Mouse (Mus musculus): Measurements from ENCODE around the gene Nt5c3. TPM values are rescaled to one million over a fixed set of nuclear protein-coding genes. Genes with fewer than 3 reads are reported as not detected.

Gene Nt5c3
- total and polyA plus RNA-seq, 3 experiments: 59.2 to 71.1 TPM; not detected in 1

GRCm38 (mm10) chr6:56969973-56970372 lies 46.2 kb upstream of the Nt5c3 start, which contains the start of gene Vmn1r5:
TSS of gene Vmn1r5 (plus strand) at chr6:56970273.
- H3K27ac ChIP-seq (ENCODE audit: control insufficient read depth, low read depth, low read length): no peak within 1 kb of the TSS
- no peaks in the 10 kb centered on the region for H3K4me1 ChIP-seq (ENCODE audit: control insufficient read depth in 1 of 2, insufficient read depth in 2 of 2, low read length in 2 of 2)
- H3K79me2 ChIP-seq (ENCODE audit: control insufficient read depth, insufficient read depth, low read length, poor library complexity): no peaks in the 10 kb centered on the region
- DNase-seq (ENCODE audit: low read depth, low spot score): no peak
- H3K27me3 ChIP-seq (ENCODE audit: control insufficient read depth in 1 of 2, insufficient read depth in 2 of 2, low read length in 2 of 2): no peaks in the 10 kb centered on the region
- no peaks in the 10 kb centered on the region for H3K36me3 ChIP-seq (ENCODE audit: control insufficient read depth in 1 of 2, insufficient read depth in 2 of 2, low read length in 2 of 2)
- no peak for TF ChIP-seq ZKSCAN1 (IDR thresholded peaks at IDR 0.05; ENCODE audit: low read depth, low read length)
- TF ChIP-seq GABPA (IDR thresholded peaks at IDR 0.05; ENCODE audit: low read depth, low read length): no peak
- TF ChIP-seq CTCF (IDR thresholded peaks at IDR 0.05 in 2 of 3, conservative IDR thresholded peaks at IDR 0.05 in 1 of 3; ENCODE audit: control insufficient read depth in 1 of 3, insufficient read depth in 1 of 3, low read depth in 2 of 3, low read length in 3 of 3, poor library complexity in 1 of 3, severe bottlenecking in 1 of 3): no peak
- no peak for TF ChIP-seq POLR2AphosphoS2 (IDR thresholded peaks at IDR 0.05; ENCODE audit: low read length)
- no peak for TF ChIP-seq SIN3A (IDR thresholded peaks at IDR 0.05; ENCODE audit: low read length)
- H3K9ac ChIP-seq (ENCODE audit: control insufficient read depth, low read depth, low read length, poor library complexity, severe bottlenecking): no peak within 1 kb of the TSS
- no peaks in the 10 kb centered on the region for H3K9me3 ChIP-seq (replicated peaks; ENCODE audit: insufficient read depth, low read length)
- no peak within 1 kb of the TSS for H3K4me3 ChIP-seq (ENCODE audit: control insufficient read depth in 1 of 2, insufficient read depth in 1 of 2, low read depth in 2 of 2, low read length in 2 of 2)

GRCm38 (mm10) chr6:56956436-56956835 lies 32.7 kb upstream of the Nt5c3 start:
- no peak overlapping the region for H3K27ac ChIP-seq (ENCODE audit: control insufficient read depth, low read depth, low read length)
- H3K79me2 ChIP-seq (ENCODE audit: control insufficient read depth, insufficient read depth, low read length, poor library complexity): no peaks in the 10 kb centered on the region
- no peak for TF ChIP-seq E2F4 (IDR thresholded peaks at IDR 0.05; ENCODE audit: borderline replicate concordance, low read depth, low read length)
- TF ChIP-seq MXI1 (IDR thresholded peaks at IDR 0.05; ENCODE audit: low read depth, low read length): no peak
- no peak for TF ChIP-seq ZMIZ1 (IDR thresholded peaks at IDR 0.05; ENCODE audit: low read depth, low read length)
- no peak for TF ChIP-seq MAFK (IDR thresholded peaks at IDR 0.05; ENCODE audit: borderline replicate concordance, low read depth, low read length)
- no peak for TF ChIP-seq UBTF (IDR thresholded peaks at IDR 0.05; ENCODE audit: borderline replicate concordance, insufficient read depth, low read depth, low read length)
- TF ChIP-seq KAT2A (conservative IDR thresholded peaks at IDR 0.05; ENCODE audit: low read depth, low read length): no peak
- TF ChIP-seq TAL1 (IDR thresholded peaks at IDR 0.05; ENCODE audit: low read length): no peak
- no peak for TF ChIP-seq ELF1 (IDR thresholded peaks at IDR 0.05; ENCODE audit: low read depth, low read length)
- TF ChIP-seq MAX (IDR thresholded peaks at IDR 0.05; ENCODE audit: low read length): no peak
- H3K9ac ChIP-seq (ENCODE audit: control insufficient read depth, low read depth, low read length, poor library complexity, severe bottlenecking): no peak overlapping the region
- no peak for DNase-seq (ENCODE audit: low read depth, low spot score)
- no peaks in the 10 kb centered on the region for H3K4me1 ChIP-seq (ENCODE audit: control insufficient read depth in 1 of 2, insufficient read depth in 2 of 2, low read length in 2 of 2)
- no peaks in the 10 kb centered on the region for H3K36me3 ChIP-seq (ENCODE audit: control insufficient read depth in 1 of 2, insufficient read depth in 2 of 2, low read length in 2 of 2)
- H3K9me3 ChIP-seq (replicated peaks; ENCODE audit: insufficient read depth, low read length): no peaks in the 10 kb centered on the region
- H3K4me3 ChIP-seq (ENCODE audit: control insufficient read depth in 1 of 2, insufficient read depth in 1 of 2, low read depth in 2 of 2, low read length in 2 of 2): no peak overlapping the region
- no peaks in the 10 kb centered on the region; a peak in 2 of 4 replicates for H3K27me3 ChIP-seq (ENCODE audit: control insufficient read depth in 1 of 2, insufficient read depth in 2 of 2, low read length in 2 of 2)

- Histone ChIP-seq H3K4me1 (ENCODE audit: control insufficient read depth in 1 of 2, insufficient read depth in 2 of 2, low read length in 2 of 2) (no peaks in the 10 kb centered on the region), H3K4me3 (ENCODE audit: control insufficient read depth in 1 of 2, insufficient read depth in 1 of 2, low read depth in 2 of 2, low read length in 2 of 2) (peak overlapping the region in 1 of 2 experiments; percentile 28; a peak in 1 of 4 replicates), H3K27ac (ENCODE audit: control insufficient read depth, low read depth, low read length) (no peak overlapping the region), H3K27me3 (ENCODE audit: control insufficient read depth in 1 of 2, insufficient read depth in 2 of 2, low read length in 2 of 2) (no peaks in the 10 kb centered on the region; a peak in 1 of 4 replicates), H3K9me3 (replicated peaks; ENCODE audit: insufficient read depth, low read length) (no peaks in the 10 kb centered on the region), H3K36me3 (ENCODE audit: control insufficient read depth in 1 of 2, insufficient read depth in 2 of 2, low read length in 2 of 2) (no peaks in the 10 kb centered on the region), H3K79me2 (ENCODE audit: control insufficient read depth, insufficient read depth, low read length, poor library complexity) (no peaks in the 10 kb centered on the region), H3K9ac (ENCODE audit: control insufficient read depth, low read depth, low read length, poor library complexity, severe bottlenecking) (no peak overlapping the region)
- peak; percentile 13 for DNase-seq (ENCODE audit: low read depth, low spot score)
- TF ChIP-seq MYB (IDR thresholded peaks at IDR 0.05; ENCODE audit: low read depth, low read length): no peak
- no peak for TF ChIP-seq USF2 (IDR thresholded peaks at IDR 0.05; ENCODE audit: borderline replicate concordance in 1 of 2, insufficient read depth in 1 of 2, low read depth in 1 of 2, low read length in 2 of 2)
- no peak for TF ChIP-seq E2F4 (IDR thresholded peaks at IDR 0.05; ENCODE audit: borderline replicate concordance, low read depth, low read length)
- no peak for TF ChIP-seq MYC (IDR thresholded peaks at IDR 0.05; ENCODE audit: low read depth, low read length)
- no peak for TF ChIP-seq ELF1 (IDR thresholded peaks at IDR 0.05; ENCODE audit: low read depth, low read length)
- no peak for TF ChIP-seq ETS1 (IDR thresholded peaks at IDR 0.05; ENCODE audit: low read depth, low read length)
- no peak for TF ChIP-seq NELFE (IDR thresholded peaks at IDR 0.05; ENCODE audit: low read depth, low read length)
- no peak for TF ChIP-seq BHLHE40 (IDR thresholded peaks at IDR 0.05; ENCODE audit: borderline replicate concordance, low read depth, low read length)
- TF ChIP-seq MAX (IDR thresholded peaks at IDR 0.05; ENCODE audit: low read length): no peak
- TF ChIP-seq CTCF (IDR thresholded peaks at IDR 0.05 in 2 of 3, conservative IDR thresholded peaks at IDR 0.05 in 1 of 3; ENCODE audit: control insufficient read depth in 1 of 3, insufficient read depth in 1 of 3, low read depth in 2 of 3, low read length in 3 of 3, poor library complexity in 1 of 3, severe bottlenecking in 1 of 3): no peak
- no peak for TF ChIP-seq CHD2 (IDR thresholded peaks at IDR 0.05; ENCODE audit: low read length)
- no peak for TF ChIP-seq NRF1 (IDR thresholded peaks at IDR 0.05; ENCODE audit: insufficient read depth, low read depth, low read length, poor library complexity, severe bottlenecking)
- TF ChIP-seq HCFC1 (IDR thresholded peaks at IDR 0.05; ENCODE audit: low read depth, low read length): no peak
- TF ChIP-seq CHD1 (IDR thresholded peaks at IDR 0.05; ENCODE audit: low read depth, low read length): no peak
These were observed 10.6 kb upstream of the Nt5c3 start for GRCm38 (mm10) chr6:56934366-56934765.

Data from MEL (cell line).